Mouse (Mus musculus) megakaryocyte, adult 5-6 weeks (primary cell): ENCODE results near the gene Ints3. TPM values are rescaled to one million over a fixed set of nuclear protein-coding genes. Genes with fewer than 3 reads are reported as not detected.

Experiments used
- ATAC-seq: 2 replicates; pipeline ENCODE4 v1.8.0; 2016; ENCODE audit warnings: mild to moderate bottlenecking, inconsistent platforms; ENCODE audit not compliant: poor library complexity, severe bottlenecking
- total RNA-seq, 2 experiments: library from RNA; stranded (forward) in 1 of 2; stranded (reverse) in 1 of 2; fragments of 153-499, 151-499 nt in 1 of 2; fragments of 221-1000, 200-1000 nt in 1 of 2; gene quantifications; 2 replicates each; pipeline versions ENCODE4 v1.2.3 to v1.2.4; 2015 to 2017

Ints3 gene
- total RNA-seq, 2 experiments from 2014 or later = 14.7 to 14.9 TPM

DNA sequence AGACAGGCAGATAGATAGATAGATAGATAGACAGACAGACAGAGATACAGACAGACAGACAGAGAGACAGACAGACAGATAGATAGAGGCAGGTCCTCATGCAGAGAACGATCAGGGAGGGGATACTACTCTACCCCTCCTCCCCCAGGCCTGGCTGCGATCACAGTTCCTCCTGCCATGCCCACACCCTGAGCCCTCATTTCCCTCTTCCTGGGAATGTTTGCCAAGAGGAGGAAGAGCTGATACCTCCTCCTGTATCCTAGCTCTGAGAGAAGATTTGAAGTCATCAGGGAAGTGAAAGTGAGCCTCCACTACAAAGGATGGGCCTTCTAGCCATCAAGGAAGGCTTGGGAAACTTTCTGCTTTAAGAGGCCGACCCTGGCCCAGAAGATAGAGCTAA, 37.8 kb downstream of the Ints3 start:
- ATAC-seq = no peak

DNA sequence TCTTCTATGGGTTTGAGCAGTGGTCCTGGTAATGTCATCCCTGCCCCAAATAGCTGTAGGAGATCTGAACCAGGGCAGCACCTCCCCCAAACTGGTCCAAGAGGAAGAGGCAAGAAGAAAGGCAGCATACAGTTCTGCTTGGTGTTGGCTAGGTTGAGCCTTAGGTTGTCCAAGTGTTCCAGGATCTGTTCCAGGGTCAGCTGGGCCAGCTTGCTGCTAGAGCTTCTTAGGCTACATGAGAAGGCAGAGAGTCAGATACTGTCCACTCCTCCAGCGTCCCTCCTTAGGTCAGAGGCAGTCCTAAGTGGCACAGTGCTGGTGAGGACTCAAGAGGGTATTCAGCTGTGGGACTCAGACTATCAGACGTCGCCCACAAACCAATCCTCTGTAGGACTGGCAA, 40.8 kb downstream of the Ints3 start:
- ATAC-seq = no peak

GRCm38 (mm10) chr3:90391941-90392340, 41.5 kb downstream of the Ints3 start:
- no peak for ATAC-seq

- ATAC-seq = no peak
Measured at GRCm38 (mm10) chr3:90391004-90391403, 42.4 kb downstream of the Ints3 start.

- no peak for ATAC-seq
Measured at GRCm38 (mm10) chr3:90389511-90390490, 43.6 kb downstream of the Ints3 start, which contains the start of gene Slc27a3. Slc27a3 (minus strand) TSS chr3:90389938.

DNA sequence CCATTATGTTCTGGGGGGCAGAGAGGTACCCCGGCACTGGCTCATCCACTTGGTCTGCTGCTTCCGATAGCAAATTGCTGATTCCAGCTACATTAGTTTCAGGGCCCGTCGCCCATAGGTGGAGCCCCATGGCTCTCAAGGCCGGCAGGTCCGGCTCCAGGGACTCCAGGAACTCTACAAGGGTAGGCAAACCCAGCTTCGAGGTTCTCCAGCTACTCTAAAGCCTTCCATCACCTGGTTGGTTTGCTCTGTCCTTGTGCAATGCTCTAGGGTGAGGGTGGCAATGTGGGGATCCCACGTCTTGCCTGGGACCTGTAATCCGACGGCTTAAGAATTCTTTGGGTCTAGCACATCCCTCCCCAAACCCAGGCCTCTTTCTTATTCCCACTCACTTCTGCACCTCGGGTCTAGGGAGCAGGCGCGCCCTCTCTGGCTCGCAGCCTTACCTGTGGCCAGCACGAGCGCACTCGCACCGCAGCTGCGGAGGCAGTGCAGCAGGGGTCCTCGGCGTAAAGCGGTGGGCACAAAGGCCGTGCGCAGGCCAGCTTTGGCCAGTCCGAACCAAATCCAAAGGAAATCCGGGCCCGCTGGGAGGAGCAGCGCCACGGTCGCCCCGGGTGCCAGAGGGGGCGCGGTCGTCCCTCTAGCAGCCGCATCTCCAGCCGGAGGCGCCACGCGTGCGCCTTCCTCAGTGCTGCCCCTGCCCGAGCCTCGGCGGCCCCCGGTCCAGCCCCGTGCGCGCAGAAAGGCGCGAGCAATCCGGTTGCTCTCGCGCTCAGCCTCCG, 44.5 kb downstream of the Ints3 start:
- ATAC-seq = peak; percentile 20; the same call in 1 of the 2 replicates

GRCm38 (mm10) chr3:90388192-90388591, 45.2 kb downstream of the Ints3 start:
- ATAC-seq = 0 out of 2 replicates have a peak, but pooled peaks have one; percentile 24

DNA sequence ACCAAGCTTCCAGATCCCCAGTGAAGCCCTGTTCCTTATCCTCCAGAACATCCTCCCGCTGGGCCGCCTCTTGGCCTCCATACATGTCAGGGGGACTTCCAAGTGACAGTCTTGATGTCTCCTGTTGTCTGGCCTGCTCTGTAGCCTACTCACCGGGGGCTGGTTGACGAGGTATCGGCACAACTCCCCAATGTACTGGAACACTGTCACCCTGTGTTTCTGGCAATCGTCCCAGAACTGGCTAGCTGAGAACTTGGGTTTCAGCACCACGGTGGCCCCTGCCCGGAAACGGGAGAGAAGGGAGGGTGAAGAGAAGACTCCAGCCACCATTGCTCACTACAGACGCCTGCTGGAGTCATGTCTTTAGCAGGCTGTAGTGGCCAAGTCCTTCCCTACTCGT, 45.9 kb downstream of the Ints3 start:
- no peak for ATAC-seq

GRCm38 (mm10) chr3:90386817-90387216, 46.6 kb downstream of the Ints3 start:
- no peak for ATAC-seq

- ATAC-seq = no peak
Measured at GRCm38 (mm10) chr3:90384851-90385375, 48.5 kb downstream of the Ints3 start.

DNA sequence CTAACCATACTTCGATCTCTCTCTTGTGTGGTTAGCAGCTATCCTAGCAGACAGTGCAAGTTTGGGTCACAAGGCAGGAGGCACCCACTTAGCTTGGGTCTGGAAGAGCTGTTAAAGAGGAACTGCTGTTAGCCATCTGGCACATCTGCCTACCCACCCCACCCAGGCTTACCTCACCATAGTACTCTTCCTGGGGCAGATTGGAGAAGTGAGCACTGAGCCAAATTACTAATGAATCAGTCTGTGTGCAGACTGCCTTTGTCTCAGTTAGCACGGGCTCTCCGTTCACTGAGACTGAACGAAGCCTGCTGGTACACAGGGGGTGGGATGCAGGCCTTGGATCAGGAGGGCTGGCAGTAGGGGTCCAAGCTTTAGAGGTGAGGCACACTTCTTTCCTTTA, 49.7 kb downstream of the Ints3 start:
- peak; percentile 95 for ATAC-seq

DNA sequence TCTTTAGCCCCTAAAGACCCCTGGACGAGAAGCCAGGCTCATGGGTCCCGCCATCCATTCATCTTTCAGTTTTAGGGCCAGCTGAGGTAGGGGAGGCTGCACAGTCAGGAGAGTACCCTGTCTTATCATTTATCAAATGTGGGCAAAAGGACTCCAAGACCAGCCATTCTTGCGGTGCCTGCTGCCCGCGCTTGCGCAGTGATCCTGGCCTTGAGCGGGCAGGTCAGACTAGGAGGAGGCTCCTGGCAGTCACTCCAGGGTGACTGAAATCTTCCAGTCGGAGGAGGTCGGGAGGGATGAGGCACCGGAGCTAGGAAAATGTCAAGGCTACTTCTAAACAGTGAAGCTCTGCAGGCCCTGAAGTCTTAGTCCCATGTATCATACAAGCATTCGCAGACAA, 51.7 kb downstream of the Ints3 start:
- no peak for ATAC-seq

DNA sequence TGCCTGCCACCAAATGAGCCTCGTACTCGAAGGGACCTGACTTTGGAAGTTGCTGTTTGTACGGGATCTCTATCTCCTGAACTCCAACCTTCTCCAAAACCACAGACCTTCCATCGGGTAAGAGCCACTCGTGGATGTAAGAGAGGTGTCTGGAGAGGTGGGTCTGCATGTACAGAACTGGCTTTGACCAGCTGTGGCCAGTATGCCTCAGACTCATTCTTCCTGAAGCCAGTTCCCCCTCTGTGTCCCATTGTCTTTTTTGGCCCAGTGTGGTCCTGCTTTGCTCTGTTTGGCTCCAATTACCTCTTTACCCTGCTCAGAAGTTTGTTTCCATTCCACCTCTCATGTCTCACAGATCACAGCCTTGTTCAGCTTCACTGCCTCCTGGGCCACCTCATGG, 54.9 kb downstream of the Ints3 start:
- ATAC-seq = no peak

GRCm38 (mm10) chr3:90376247-90376585, 57.2 kb downstream of the Ints3 start:
- no peak for ATAC-seq

DNA sequence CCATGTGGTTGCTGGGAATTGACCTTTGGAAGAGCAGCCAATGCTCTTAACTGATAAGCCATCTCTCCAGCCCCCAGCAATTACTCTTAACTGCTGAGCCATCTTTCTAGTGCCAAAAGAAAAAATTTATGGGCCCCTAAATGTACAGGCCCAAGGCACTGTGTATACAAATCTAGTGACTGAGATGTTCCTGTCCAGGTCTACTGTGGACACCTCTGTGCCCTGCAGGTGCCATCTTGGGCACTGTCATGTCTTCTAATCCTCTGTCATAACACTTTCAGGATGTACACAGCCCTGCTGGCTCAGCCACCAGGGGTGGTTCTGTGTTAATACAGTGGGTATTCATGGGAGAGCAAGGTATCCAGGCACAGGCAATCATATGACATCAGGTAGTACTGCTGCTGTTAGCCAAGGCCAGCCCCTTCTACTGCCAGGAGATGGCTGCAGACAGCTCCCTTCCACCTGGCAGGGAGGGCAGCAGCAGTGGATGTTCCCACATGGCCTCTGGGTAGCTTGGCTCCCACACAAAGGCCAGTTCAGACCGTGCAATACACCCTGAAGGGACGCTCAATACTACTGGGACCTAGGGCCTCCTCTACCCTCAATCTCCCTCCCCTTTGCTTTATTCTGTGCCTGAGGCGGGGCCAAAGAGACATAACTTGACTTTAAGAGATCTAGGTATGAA, 57.7 kb downstream of the Ints3 start:
- no peak for ATAC-seq

- no peak for ATAC-seq
Measured at GRCm38 (mm10) chr3:90374368-90374767, 59.1 kb downstream of the Ints3 start.

DNA sequence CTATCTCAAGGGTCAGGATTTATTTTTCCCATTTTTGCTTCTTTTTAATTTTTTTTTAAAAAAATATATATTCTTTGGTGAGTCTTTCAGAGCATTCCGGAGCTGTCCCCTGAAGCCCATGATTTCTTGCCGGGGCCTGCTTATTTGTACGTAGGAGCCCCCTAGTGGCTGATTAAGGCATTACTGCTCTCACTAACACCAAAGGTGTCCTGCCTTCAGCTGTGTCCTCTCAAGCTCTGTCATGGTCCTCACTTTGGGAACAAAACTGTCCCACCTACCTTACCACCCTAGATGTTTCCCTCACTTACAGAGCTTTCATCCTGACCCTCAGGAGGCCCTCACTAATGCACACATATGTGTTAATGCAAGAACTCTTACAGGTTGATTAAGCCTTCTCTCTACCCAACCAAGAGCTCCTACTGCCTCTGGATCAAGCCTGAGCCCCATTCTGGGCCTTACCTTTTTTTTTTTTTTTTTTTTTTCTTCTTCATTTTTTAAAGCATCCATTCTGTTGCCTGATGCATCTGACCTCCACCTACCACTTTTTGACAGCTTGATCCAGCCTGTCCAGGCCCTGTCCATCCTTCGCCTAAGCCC, 59.9 kb downstream of the Ints3 start:
- peak; percentile 84 for ATAC-seq

GRCm38 (mm10) chr3:90372817-90373216, 60.6 kb downstream of the Ints3 start:
- no peak for ATAC-seq

DNA sequence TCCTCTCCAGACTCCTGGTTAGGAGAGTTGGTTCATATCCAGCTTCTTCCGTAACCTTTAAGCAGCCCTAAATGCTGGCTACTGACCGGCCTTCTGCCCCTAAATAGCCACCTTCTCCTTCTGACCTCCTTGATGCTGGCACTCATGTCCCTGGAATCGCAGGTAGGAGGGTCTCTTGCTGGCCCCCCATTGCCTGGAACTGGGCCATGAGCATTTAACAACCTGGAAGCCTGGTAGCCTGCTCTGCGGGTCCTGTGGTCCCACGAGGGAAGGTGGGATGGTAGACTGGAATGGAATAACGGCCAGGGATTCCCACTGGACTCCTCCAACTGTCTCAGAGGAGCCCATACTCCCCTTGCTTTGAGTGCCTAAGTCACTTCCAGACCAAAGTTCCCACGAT, 61.6 kb downstream of the Ints3 start:
- no peak for ATAC-seq

- ATAC-seq = no peak
Measured at GRCm38 (mm10) chr3:90369041-90369440, 64.4 kb downstream of the Ints3 start.
